Mouse (Mus musculus): ENCODE measurements around the gene Ppp4r1. TPM values are rescaled to one million over a fixed set of nuclear protein-coding genes. Genes with fewer than 3 reads are reported as not detected.

Gene Ppp4r1
- total and polyA plus RNA-seq, 3 experiments, result 21.8 to 313 (median 34.3) TPM

DNA sequence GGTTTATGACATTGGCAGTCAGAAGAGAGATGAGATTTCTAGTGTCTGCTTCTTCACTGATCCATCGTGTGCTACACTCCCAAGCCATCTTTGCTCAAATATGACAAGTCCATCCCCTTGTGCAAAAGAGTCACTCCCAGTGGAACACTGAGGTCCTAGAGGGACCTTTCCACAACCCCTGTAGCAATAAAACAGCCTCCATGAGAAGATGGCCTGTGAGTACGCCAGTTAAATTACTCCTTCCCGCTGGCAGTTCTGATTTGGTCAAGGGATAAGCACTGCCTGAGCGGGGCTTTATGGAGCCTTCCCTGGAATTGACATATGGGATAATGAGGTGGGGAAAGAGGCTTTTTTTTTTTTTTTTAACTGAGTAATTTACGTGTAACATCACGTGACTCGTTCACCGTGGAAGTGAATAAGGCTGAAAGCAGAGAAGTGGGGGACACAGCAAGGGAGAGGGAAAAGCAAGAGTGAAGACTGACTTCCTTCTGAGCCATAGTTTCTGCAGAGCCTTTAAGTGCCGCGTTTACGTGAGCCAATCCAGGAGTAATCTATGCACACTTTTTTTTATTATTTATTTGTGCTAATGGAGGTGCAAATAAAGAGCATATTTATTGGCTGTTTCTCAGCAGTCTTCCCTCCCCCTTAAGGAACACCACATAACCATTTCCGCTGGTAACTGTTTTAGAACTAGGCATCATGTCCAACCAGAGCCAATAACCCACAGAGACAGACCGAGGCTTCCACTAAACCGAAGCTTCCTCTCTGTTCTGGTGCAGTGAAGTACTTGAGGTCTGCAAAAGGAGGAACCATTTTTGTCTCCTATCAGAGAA is 103.5 kb downstream of the Ppp4r1 start, which contains the start of gene Ralbp1 (continued):
- no peak for TF ChIP-seq GABPA (IDR thresholded peaks at IDR 0.05; ENCODE audit: low read depth, low read length)
- TF ChIP-seq POLR2AphosphoS2 (IDR thresholded peaks at IDR 0.05; ENCODE audit: low read length), result no peak
- TF ChIP-seq E2F4 (IDR thresholded peaks at IDR 0.05; ENCODE audit: borderline replicate concordance, low read depth, low read length), result no peak
- TF ChIP-seq MAFK (IDR thresholded peaks at IDR 0.05; ENCODE audit: borderline replicate concordance, low read depth, low read length), result no peak
- TF ChIP-seq MEF2A (IDR thresholded peaks at IDR 0.05; ENCODE audit: extremely low read depth, insufficient replicate concordance, low read depth, low read length, poor library complexity, severe bottlenecking), result no peak
- 0 out of 2 replicates have a peak, but pooled peaks have one; percentile 35 for TF ChIP-seq ZKSCAN1 (IDR thresholded peaks at IDR 0.05; ENCODE audit: low read depth, low read length)
- TF ChIP-seq MAZ (IDR thresholded peaks at IDR 0.05; ENCODE audit: low read depth, low read length), result peak; percentile 12; the same call in 1 of the 2 replicates
- no peak for TF ChIP-seq RAD21 (IDR thresholded peaks at IDR 0.05; ENCODE audit: low read depth, low read length)
- TF ChIP-seq CHD1 (IDR thresholded peaks at IDR 0.05; ENCODE audit: low read depth, low read length), result peak; percentile 88; the same call in 1 of the 2 replicates
- TF ChIP-seq USF1 (IDR thresholded peaks at IDR 0.05; ENCODE audit: low read depth, low read length), result peak; percentile 95
- peak; percentile 20; the same call in 1 of the 2 replicates for TF ChIP-seq ELF1 (IDR thresholded peaks at IDR 0.05; ENCODE audit: low read depth, low read length)
- no peak for TF ChIP-seq MYB (IDR thresholded peaks at IDR 0.05; ENCODE audit: low read depth, low read length)
- peak; percentile 71 for TF ChIP-seq ZMIZ1 (IDR thresholded peaks at IDR 0.05; ENCODE audit: low read depth, low read length)
- TF ChIP-seq TBP (IDR thresholded peaks at IDR 0.05; ENCODE audit: low read depth, low read length), result peak; percentile 79
- peak; percentile 71 for TF ChIP-seq SIN3A (IDR thresholded peaks at IDR 0.05; ENCODE audit: low read length)
- TF ChIP-seq MXI1 (IDR thresholded peaks at IDR 0.05; ENCODE audit: low read depth, low read length), result peak; percentile 56
- peak; percentile 39 for TF ChIP-seq ETS1 (IDR thresholded peaks at IDR 0.05; ENCODE audit: low read depth, low read length)
- no peak for TF ChIP-seq GATA1 (IDR thresholded peaks at IDR 0.05; ENCODE audit: low read depth, low read length)

DNA sequence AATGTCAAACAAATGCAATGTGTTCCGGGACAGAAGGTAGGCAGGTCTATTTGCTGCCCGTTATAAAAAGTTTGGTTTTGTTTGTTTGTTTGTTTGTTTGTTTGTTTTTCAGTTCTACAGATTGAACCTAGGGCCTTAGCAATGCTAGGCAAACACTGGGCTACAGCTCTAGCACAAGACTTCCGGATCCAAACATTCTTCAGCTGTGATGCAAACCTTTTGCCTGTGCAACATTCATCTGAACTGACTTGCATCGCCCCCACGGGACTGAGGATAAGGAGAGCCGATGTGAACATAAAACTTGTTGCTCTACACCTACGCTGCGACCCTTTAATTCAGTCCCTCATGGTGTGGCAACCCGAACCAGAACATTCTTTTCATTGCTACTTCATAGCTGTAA is 104.2 kb downstream of the Ppp4r1 start:
- Histone ChIP-seq H3K9ac (ENCODE audit: control insufficient read depth, low read depth, low read length, poor library complexity, severe bottlenecking) (peak overlapping the region; percentile 84), H3K27ac (ENCODE audit: control insufficient read depth, low read depth, low read length) (peak overlapping the region; percentile 81), H3K4me3 (ENCODE audit: control insufficient read depth in 1 of 2, insufficient read depth in 1 of 2, low read depth in 2 of 2, low read length in 2 of 2) (peak overlapping the region; percentile 79 to 85)

More for the DNA sequence above, 104.2 kb downstream of the Ppp4r1 start:
- no peaks in the 10 kb centered on the region for H3K9me3 ChIP-seq (replicated peaks; ENCODE audit: insufficient read depth, low read length)
- H3K4me1 ChIP-seq (ENCODE audit: control insufficient read depth in 1 of 2, insufficient read depth in 2 of 2, low read length in 2 of 2), result peaks cover 0 to 7% of the 10 kb centered on the region in 2 experiments; a peak in 1 of 4 replicates
- H3K36me3 ChIP-seq (ENCODE audit: control insufficient read depth in 1 of 2, insufficient read depth in 2 of 2, low read length in 2 of 2), result peaks cover 0 to 2% of the 10 kb centered on the region in 2 experiments; a peak in 1 of 4 replicates
- TF ChIP-seq CHD2 (IDR thresholded peaks at IDR 0.05; ENCODE audit: low read length) (no peak), SIN3A (IDR thresholded peaks at IDR 0.05; ENCODE audit: low read length) (no peak; the same call in 1 of the 2 replicates), KAT2A (conservative IDR thresholded peaks at IDR 0.05; ENCODE audit: low read depth, low read length) (no peak), MXI1 (IDR thresholded peaks at IDR 0.05; ENCODE audit: low read depth, low read length) (no peak; the same call in 1 of the 2 replicates), MYB (IDR thresholded peaks at IDR 0.05; ENCODE audit: low read depth, low read length) (no peak), ZMIZ1 (IDR thresholded peaks at IDR 0.05; ENCODE audit: low read depth, low read length) (no peak; the same call in 1 of the 2 replicates), GABPA (IDR thresholded peaks at IDR 0.05; ENCODE audit: low read depth, low read length) (no peak), ZC3H11A (IDR thresholded peaks at IDR 0.05; ENCODE audit: low read depth, low read length) (no peak), ELF1 (IDR thresholded peaks at IDR 0.05; ENCODE audit: low read depth, low read length) (no peak), ZKSCAN1 (IDR thresholded peaks at IDR 0.05; ENCODE audit: low read depth, low read length) (no peak), POLR2AphosphoS2 (IDR thresholded peaks at IDR 0.05; ENCODE audit: low read length) (no peak), CTCF (IDR thresholded peaks at IDR 0.05 in 2 of 3, conservative IDR thresholded peaks at IDR 0.05 in 1 of 3; ENCODE audit: control insufficient read depth in 1 of 3, insufficient read depth in 1 of 3, low read depth in 2 of 3, low read length in 3 of 3, poor library complexity in 1 of 3, severe bottlenecking in 1 of 3) (no peak)
- peaks cover 24% of the 10 kb centered on the region for H3K79me2 ChIP-seq (ENCODE audit: control insufficient read depth, insufficient read depth, low read length, poor library complexity)
- DNase-seq (ENCODE audit: low read depth, low spot score), result no peak
- H3K27me3 ChIP-seq (ENCODE audit: control insufficient read depth in 1 of 2, insufficient read depth in 2 of 2, low read length in 2 of 2), result no peaks in the 10 kb centered on the region

All from MEL (cell line).